Mouse (Mus musculus) urinary bladder, postnatal 0 days (tissue): ENCODE measurements around the gene Macf1. TPM values are rescaled to one million over a fixed set of nuclear protein-coding genes. Genes with fewer than 3 reads are reported as not detected.

ENCODE experiments used
- microRNA-seq: library from miRNA; unstranded; fragments of <30 nt; microRNA quantifications from one replicate; pipeline ENCODE4, GENCODE M21; 2016
- polyA plus RNA-seq: library from polyadenylated mRNA; unstranded; fragments of >200 nt; fragmentation: Nextera tagmentation; extraction: Ambion mirVana; gene quantifications from 2 replicates; pipeline ENCODE4 v1.2.1, GENCODE M21; 2015

The Macf1 gene
- 28.9 and 34.6 TPM in 2 replicates for polyA plus RNA-seq

GRCm38 (mm10) chr4:123684260-123684659 lies at the start of gene Macf1:
Gene Macf1 (minus strand): TSS chr4:123684360.

GRCm38 (mm10) chr4:123717574-123718433 lies 33.6 kb upstream of the Macf1 start, which contains the start of gene Ndufs5:
Gene Ndufs5 (minus strand): TSS chr4:123718202.

GRCm38 (mm10) chr4:123342642-123343470 lies 341.3 kb downstream of the Macf1 start, which contains the start of gene Bmp8a:
Gene Bmp8a (minus strand): TSS chr4:123343252.

GRCm38 (mm10) chr4:123323534-123323933 lies 360.6 kb downstream of the Macf1 start, which contains the start of gene Oxct2a:
Gene Oxct2a (minus strand): TSS chr4:123323634.

Small RNA genes lying within 50 kb of the gene (microRNA-seq; reads per million reads assigned to microRNA genes)
- gene Mir6398 = not detected

Other genes starting within 250 kb of the Macf1 start
- gene Ndufs5, start 33.8 kb upstream of the Macf1 start, polyA plus RNA-seq = 391 and 407 TPM in 2 replicates
- gene Akirin1, start 66.0 kb upstream of the Macf1 start, polyA plus RNA-seq = 39.9 and 47.0 TPM in 2 replicates
- gene Rhbdl2, start 103.5 kb upstream of the Macf1 start, polyA plus RNA-seq = 10.7 and 11.2 TPM in 2 replicates
- gene 4933427I04Rik, start 175.3 kb upstream of the Macf1 start, polyA plus RNA-seq = not detected in 2 replicates
- gene Mycbp, start 220.5 kb upstream of the Macf1 start, polyA plus RNA-seq = 45.4 and 49.1 TPM in 2 replicates
- gene Rragc, start 233.1 kb upstream of the Macf1 start, polyA plus RNA-seq = 42.6 and 48.2 TPM in 2 replicates
- not detected in 2 replicates for gene 4930535I16Rik, start 233.7 kb upstream of the Macf1 start, polyA plus RNA-seq